Mouse (Mus musculus): ENCODE results near the gene Thumpd1.
"Not testable (repeated sequence)": the region's sequence is repeated elsewhere in the genome, so short reads cannot be mapped to it uniquely, and the experiment has no call there.

Thumpd1 gene

DNA sequence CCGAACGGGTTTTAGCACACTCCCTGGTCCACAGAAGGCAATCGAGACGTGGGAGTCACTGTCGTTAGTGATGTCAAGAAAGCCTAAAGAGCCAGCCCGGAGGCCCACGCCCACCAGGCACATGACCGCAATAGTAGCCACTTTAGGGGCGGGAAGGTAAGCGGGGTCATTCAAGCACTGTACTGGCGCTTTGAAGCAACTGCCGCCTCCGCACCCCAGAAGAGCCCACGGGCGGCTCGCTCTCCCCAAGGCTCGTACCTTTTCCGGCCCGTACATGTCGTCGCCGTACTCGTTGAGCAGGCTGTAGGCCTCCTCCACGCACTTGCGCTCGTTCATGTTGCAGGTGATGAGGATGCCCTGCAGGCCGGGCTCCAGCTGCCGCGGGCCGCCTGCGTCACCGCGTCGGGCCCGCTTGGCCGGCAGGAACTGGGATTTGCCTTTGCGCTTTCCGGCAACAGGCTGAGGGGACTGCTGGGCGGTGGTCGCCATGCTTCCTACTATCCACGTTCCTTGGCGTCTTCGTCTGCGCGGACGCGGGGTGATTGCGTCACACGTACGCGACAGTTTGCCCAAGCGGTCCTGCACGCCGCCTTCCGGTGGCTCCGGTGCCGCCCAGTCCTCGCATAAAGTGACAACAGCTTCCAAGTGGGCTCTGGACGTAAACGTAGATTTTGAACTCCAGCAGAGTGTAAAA is at the start of gene Thumpd1:
Thumpd1 (minus strand) TSS at position 546 of the 694 bp plus-strand sequence.
- peak; percentile 92 for DNase-seq (ENCODE audit: extremely low spot score)

DNA sequence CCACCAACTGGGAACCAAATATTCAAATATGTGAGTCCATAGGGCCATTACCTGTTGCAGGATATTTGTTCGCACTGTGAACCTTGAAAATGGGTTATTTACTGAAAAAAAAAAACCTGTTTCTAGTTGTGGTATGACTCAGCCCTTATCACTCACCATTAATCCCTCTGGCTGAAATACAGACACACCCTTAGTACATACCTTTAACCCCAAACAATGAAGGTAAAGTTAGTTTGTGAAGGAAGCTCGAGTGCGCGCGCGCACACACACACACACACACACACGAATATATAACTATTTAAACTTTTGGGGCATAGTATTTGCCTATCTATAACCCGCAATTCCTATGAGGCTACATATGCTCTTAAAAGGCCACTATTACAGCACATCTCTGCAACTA is 49.3 kb upstream of the Thumpd1 start:
- DNase-seq (ENCODE audit: extremely low spot score) = no peak

DNA sequence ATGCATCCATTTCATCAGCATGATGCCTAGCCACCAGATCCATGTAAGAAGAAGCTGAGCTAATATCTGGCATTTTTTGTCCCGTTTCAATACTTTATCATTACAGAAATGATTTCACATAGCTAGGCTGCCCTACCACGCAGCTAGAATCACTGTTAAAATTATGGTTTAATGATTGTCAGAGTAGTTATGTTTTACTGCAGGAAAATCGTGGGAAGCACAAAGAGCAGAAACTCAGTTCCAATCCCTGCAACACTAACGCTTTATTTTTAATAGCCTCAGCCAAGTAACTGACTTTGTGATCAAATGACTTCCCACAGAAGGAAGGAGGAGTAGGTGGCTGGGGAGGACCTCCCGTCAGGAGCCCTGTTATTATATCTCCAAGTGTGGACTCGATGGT is 46.4 kb upstream of the Thumpd1 start:
- DNase-seq (ENCODE audit: extremely low spot score) = no peak

DNA sequence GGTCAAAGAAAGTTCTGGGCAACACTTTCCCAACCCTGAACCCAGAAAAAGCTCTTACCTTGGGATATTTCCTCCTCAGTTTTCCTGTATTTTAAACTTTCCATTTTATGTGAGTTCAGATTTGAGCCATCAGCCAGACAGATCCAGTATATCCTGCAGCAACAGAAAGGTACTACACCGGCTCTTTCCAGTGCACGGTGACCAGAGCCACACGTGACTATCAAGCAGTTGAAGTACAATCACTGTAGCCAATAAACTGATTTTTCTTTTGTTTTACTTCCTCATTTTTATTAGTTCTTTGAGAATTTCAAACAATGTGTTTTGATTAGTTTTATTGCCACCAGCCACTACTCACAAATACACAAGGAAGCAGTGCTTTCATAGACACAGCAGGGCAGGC is 43.8 kb upstream of the Thumpd1 start:
- no peak for DNase-seq (ENCODE audit: extremely low spot score)

DNA sequence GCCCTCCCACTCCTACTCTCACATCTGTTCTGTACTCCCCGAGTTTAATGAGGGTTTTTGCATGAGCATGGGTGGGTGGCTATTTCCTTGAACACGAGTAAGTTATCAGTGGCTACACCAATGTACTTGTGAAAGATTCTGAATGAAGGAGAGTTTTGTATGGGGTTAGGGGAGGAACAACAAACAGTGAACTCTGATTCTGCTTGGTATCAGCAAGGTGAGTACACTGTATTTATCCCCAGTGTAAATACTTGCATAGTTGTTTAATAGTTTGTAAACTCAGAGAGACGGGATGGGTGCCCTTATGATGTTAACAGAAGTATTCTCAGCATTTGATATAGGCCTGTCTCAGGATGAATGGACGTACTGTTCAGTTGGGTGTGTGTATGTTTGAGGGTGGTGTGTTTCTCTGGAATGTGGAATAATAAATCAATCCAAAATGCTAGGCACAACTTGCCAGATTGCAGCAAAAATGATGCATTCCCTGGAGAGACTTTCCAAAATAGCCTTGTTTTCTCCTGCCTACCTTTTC is 41.6 kb upstream of the Thumpd1 start:
- DNase-seq (ENCODE audit: extremely low spot score) = no peak

DNA sequence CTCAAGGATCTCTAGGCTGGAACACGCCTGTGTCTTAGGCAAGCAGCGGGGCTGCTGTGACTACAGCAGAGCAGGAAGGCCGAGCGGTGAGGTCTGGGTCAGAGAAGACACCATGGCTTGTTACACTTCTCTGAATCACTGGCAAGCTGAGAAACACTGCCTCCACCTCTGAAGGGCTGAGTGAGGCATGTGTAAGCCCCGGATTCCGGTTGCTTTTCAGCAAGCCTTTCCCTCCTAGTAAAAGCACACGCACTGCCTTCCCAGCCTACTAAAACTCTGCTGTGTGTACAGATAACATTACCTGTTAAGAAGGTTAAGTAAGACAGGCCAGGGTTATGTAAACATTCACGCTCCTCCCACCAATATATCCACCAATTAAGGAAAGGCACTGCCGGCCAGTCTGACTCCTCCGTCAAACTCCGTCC is 39.9 kb upstream of the Thumpd1 start, which contains the start of gene Acsm3:
Acsm3 (plus strand) TSS at position 397 of the 425 bp plus-strand sequence.
- DNase-seq (ENCODE audit: extremely low spot score) = no peak

DNA sequence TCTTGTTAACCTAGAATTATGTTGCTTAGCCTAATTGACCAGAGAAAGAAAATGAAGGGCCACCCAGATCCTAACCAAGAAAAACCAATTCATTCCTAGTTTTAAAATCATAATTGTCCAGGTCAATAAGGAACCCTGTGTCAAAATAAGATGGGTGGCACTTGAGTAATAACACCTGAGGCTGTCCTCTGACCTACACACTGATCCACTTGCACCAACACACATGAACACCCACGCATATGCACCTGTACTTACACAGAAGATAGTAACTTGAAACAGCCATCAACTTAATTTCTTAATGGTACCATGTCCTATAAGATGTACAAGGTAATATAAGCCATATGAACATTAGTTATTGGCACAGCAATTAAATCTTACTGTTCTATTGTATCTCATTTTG is 33.1 kb upstream of the Thumpd1 start:
- no peak for DNase-seq (ENCODE audit: extremely low spot score)

DNA sequence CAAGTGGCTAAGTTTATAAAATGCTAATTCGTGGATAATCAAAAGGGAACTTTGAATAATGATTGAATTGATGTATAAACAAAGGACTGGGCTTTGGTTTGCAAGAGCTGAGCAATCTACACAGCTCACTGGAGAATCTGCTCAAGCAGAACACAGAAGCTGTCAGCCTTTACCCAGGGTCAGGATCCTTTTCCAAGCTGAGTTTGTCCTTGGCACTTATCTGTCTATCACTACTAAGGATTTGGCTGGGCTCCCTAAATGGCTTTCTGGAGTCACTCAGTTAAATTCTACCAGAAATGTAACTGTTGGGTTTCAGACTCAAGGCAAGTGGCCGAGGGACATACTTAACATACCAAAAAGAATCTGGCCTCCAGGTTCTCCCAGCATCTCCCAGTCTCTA is 29.3 kb upstream of the Thumpd1 start:
- no peak for DNase-seq (ENCODE audit: extremely low spot score)

DNA sequence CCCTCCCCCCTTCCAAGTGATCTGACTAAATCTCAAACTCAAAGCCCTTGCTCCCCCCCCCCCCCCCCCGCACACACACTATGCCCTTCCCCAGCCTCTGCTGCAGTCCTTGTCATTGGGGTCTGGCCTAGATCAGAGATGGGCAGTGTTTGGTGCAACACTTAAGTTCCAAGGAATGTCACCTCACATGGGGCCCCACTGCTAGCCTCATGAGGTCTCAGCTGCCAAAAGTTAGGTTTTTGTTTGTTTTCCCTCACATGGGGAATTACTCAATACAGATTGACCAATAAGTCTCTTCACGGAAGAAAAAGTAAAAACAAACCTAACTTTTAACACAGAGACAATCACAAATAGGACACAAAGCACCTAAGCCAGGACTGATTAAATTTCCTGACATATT is 28.2 kb upstream of the Thumpd1 start:
- DNase-seq (ENCODE audit: extremely low spot score) = no peak

DNA sequence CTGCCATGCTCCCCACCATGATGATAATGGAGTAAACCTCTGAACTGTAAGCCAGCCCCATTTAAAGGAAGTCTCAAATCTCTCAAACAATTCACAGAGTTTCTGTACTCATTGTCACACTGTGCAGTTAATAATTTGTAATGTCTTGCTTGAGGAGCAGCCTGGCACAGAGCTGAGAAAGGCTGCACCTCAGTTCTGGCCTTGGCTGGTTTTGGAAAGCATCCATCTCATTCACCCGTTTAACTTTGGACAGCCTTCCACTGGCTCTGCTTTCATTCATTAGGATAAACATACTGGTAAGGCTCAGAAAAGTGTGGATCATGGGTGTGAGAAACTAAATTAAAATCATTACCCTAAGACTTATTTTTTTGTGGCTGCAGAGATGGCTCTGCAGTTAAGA is 25.3 kb upstream of the Thumpd1 start:
- DNase-seq (ENCODE audit: extremely low spot score) = no peak

DNA sequence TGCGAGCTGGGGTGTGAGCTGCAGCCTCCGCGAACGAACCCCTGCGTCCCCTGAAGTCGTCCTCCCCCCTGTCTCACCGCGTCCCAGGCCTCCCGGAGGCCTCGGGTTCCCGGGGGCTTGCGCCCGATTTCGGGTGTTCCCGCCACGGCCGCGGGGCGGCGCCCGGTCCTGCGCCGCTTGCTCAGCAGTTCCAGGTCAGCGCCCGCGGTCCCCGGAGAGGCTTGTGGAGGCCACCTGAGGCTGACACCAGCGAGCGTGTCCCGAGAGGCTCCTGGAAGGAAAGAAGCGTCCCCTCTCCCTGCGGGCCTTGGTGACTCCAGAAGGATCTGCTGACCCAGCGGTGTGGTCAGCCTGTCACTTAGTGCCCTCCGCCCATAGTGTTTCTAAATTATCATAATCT is 23.7 kb upstream of the Thumpd1 start:
- peak; percentile 57 for DNase-seq (ENCODE audit: extremely low spot score)

DNA sequence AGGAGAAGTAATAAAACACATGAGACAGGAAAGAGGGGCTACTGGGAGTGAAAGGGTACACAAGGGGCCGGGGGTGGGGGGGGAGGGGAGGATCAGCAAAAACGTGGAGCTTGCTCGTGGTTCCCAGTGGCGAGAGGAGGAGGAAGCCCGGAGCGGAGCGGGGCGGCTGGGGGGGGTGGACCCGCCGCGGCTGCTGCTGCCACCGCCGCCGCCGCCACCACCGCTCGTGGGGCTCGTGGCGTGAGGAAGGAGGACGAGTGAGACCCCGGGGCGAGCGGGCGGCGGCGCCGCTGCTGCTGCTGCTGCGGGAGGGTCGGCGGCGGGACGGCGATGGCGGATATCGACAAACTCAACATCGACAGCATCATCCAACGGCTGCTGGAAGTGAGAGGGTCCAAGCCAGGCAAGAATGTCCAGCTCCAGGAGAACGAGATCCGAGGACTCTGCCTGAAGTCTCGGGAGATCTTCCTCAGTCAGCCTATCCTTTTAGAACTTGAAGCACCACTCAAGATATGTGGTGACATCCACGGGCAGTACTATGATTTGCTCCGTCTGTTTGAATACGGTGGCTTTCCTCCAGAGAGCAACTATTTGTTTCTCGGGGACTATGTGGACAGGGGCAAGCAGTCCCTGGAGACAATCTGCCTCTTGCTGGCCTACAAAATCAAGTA is 19.3 kb upstream of the Thumpd1 start:
- DNase-seq (ENCODE audit: extremely low spot score) = peak; percentile 46

DNA sequence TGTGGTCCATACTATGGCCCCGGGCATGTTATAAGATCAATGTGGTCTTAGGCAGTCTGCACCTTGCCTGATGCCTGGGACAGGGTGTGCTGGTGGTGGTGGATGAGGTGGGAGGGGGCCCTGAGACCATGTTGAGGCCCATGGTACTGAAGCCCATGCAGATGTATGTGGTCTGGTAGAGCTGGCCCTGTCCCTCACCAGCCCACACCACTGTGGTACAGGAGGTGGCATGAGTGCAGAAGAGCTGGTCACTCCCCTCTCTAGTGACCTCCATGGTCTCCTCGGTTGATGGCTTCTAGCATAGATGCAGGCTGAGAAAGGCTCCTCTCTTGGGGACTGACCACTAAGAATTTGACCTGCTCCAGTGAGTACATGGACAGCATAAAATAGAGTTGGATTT is 18.3 kb upstream of the Thumpd1 start:
- DNase-seq (ENCODE audit: extremely low spot score) = no peak

DNA sequence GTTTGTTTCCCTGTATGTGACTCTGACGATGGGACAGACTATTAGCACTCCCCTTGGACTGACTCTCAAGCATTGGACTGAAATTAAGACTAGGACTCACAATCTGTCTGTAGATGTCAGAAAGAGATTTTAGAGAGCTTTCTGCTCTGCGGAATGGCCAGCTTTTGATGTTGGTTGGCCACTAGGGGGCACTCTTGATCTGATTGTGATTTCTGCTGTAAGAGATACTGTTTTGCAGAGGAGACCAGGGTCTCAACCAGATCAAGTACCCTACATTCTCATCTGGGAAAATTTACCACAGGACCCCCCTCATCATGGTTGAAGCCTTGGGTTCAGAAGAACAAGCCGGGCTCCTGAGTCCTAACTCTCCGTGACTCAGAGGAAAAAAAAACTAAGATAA is 10.7 kb upstream of the Thumpd1 start:
- not testable (repeated sequence) for DNase-seq (ENCODE audit: extremely low spot score)

DNA sequence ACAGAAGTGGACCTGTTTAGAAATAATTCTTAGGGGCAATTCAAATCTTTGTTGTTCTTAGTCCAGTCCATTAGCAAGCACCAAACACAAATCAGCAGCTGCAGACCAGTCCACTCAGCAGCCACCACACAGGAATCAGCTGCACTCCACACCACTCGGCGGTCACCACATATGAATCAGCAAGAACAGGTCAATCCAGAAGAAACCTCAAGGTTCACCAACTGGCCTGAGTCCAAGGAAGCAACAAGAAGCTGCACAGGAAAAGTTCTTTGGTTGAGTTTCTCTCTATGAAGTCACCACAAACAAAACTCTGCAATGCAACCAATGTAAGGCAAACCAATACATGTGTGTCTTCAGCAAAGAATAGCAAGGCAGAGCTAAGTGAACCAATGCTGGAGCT is 7.0 kb upstream of the Thumpd1 start:
- DNase-seq (ENCODE audit: extremely low spot score) = no peak

DNA sequence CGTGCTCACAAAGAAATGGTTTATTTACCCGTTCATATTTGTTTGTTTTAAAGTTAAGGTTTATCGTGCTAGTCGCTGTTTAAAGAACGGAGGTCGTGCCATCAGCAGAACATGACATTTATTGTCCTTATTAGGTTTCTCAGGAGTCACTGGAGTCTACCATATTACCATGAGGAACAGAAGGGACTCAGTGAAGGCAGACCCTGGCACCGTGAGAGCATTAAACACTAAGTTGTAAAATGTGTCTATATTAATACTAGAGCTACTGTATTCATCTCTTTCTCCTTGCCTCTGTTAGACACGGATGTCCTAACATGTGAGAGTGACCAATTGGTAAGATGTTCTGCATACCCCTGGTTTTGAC is 331 bp upstream of the Thumpd1 start:
- no peak for DNase-seq (ENCODE audit: extremely low spot score)

DNA sequence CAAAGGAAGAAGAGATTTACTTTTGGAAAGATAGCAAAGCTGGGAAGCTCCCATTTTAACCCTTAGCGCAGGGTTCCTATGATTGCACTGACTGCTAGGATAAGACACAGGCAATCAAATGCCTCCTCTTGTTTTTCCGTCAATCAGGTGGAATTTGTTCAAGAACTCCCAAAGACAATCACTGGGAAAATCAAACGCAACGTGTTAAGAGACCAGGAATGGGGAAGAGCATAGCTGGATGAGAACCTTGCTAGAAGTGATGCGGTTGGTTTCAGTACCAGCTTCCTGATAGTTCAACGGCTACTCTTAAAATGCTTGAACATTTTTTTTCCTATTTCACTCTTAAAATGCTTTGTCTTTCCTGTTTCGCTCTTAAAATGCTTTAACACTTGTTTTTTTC is 6.5 kb downstream of the Thumpd1 start:
- no peak for DNase-seq (ENCODE audit: extremely low spot score)

DNA sequence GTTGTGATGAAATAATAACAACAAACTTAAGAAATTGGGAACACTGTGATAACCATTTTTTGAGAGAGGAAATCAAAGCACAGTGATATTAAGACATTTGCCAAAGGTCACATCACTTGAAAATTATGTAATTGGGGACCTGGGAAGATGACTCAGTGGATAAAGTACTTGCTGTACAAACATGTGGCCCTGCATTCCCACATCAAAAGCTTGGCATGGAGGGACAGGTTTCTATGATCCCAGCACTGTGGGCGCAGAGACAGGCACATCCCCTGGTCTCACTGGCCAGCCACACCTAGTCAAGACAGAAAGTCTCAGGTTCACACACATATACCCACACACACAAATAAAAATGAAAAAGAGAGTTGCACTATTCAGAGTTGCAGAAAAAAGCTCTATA is 25.7 kb downstream of the Thumpd1 start:
- no peak for DNase-seq (ENCODE audit: extremely low spot score)

DNA sequence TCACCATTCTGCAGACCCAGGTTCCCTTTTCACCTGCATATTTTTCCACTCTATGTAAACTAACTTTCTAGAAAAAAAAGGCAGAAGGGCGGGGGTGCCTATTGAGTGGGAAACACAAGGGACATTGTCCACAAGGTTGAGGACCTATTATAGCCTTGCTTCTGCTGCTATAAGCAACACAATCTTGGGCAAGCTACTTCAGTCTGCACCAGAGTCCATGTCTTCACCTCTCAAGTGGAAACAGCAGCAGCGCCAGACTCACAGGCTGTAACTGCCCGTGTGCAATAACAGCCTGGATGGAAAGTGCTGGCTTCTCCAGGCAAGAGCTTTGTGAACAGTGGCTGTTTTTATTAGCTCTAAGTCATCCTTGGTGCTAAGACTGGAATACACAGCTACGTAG is 28.3 kb downstream of the Thumpd1 start:
- DNase-seq (ENCODE audit: extremely low spot score) = no peak

DNA sequence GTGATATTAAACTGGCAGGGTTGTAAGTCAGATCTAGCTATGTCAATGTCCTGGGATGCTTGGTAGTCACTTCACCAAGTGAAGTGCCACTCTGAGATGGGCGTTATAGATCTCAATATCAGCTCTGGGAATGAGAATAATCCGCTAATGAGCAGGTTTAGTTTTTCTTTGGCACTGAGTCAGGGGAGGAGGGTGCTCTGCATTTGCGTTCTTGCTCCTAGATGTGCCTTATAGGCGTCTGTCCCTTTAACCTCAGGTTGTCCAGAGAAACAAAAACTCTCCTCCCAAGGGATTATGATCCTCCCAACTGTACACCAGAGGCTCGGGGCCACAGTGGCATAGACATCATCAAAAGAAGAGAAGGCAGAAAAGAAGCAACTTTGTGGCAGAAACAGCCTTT is 30.9 kb downstream of the Thumpd1 start, which contains the start of gene Acsm4:
Acsm4 (plus strand) TSS at position 301 of the 400 bp plus-strand sequence.
- no peak for DNase-seq (ENCODE audit: extremely low spot score)

DNA sequence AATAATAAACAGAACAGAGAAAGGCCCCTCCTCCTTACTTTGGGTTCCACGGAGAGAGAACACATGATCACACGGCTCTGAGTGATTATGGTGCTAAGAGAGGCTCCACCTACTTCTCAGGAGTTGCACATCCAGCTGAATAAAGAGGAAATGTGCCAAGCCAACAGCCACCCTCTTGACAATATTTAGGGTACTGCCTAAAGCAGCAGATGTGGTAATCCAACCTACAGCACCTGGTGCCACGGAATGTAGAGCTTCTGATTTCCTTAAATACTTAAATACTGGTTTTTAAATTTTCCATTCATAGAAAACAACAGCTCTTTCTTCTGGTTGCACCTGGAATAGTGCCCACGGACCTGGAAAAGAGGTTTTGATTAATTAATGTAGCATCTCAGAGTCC is 37.9 kb downstream of the Thumpd1 start:
- DNase-seq (ENCODE audit: extremely low spot score) = no peak

DNA sequence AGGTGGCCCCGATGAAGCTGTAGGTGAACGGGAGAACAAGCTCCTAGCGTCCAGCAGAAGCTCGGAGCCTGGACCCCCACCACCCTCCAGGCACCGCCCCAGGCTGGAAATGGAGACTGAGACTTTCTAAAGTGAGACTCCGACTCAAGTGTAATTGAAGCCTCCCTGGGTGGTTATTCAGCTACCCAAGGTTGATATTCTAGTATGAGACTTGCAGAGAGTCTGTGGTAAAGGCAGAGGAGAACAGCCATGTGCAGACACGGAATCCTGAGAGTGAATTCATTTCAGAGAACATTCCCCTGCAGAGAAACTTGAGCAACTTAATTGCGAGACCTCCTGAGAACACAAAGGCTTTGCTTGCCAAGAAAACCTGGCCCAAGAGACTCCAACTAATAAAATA is 40.5 kb downstream of the Thumpd1 start:
- no peak for DNase-seq (ENCODE audit: extremely low spot score)

DNA sequence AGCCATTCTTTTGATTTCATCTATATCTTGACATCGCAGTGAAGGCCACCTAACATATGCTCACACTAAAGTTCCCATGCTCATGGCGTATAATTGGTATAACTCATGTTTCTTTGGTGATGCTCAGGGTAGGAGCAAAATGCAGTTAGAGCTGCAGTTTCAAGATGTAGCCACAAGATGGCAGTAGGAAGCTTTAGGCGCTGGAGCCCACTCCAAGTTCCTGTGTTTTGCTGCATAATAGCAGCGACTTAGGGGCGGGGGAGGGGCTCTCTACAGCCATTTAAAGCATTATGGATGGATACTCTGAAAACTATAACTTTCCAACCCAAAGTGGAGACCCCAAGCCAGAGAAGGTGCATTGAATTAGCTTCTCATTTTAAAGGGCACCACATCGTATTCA is 47.1 kb downstream of the Thumpd1 start:
- peak; percentile 54 for DNase-seq (ENCODE audit: extremely low spot score)

Data from embryo, embryonic 9.5 days (tissue).